Mouse (Mus musculus) myocyte (in vitro differentiated cells): ENCODE data around the gene Cox7b2. TPM values are rescaled to one million over a fixed set of nuclear protein-coding genes. Genes with fewer than 3 reads are reported as not detected.
"Not testable (repeated sequence)": the region's sequence is repeated elsewhere in the genome, so short reads cannot be mapped to it uniquely, and the experiment has no call there.

Experiments
- H3K27me3 ChIP-seq: one replicate; pipeline ENCODE4 v1.6.1; 2011; ENCODE audit not compliant: control insufficient read depth, insufficient read depth, insufficient read length
- H3K36me3 ChIP-seq: one replicate; pipeline ENCODE4 v1.6.1; 2011; ENCODE audit not compliant: control insufficient read depth, insufficient read depth
- H3K4me2 ChIP-seq: one replicate; pipeline ENCODE4 v1.6.1; 2011; ENCODE audit warnings: low read depth, control low read depth
- H3K4me3 ChIP-seq: one replicate; pipeline ENCODE4 v1.5.1; 2011; ENCODE audit warnings: mild to moderate bottlenecking, control low read depth, moderate library complexity
- H3K79me2 ChIP-seq: one replicate; pipeline ENCODE4 v1.6.1; 2011; ENCODE audit not compliant: control insufficient read depth, insufficient read depth
- H3ac ChIP-seq: one replicate; pipeline ENCODE4 v1.6.1; 2011; ENCODE audit not compliant: control insufficient read depth, insufficient read length
- CEBPB ChIP-seq: IDR thresholded peaks from 2 replicates; pipeline ENCODE4 v1.6.1; 2011; ENCODE audit warnings: mild to moderate bottlenecking, moderate library complexity; ENCODE audit not compliant: poor library complexity, insufficient read depth, severe bottlenecking
- E2F4 ChIP-seq: IDR thresholded peaks from one replicate; pipeline ENCODE4 v1.6.1; 2011; ENCODE audit warnings: mild to moderate bottlenecking, control low read depth, moderate library complexity; ENCODE audit not compliant: insufficient read depth
- MAX ChIP-seq: IDR thresholded peaks from one replicate; pipeline ENCODE4 v1.6.1; 2011; ENCODE audit warnings: low read depth, mild to moderate bottlenecking, control low read depth
- MYOD1 ChIP-seq, 3 experiments: IDR thresholded peaks; one replicate each; pipeline ENCODE4 v1.6.1; 2011; ENCODE audit warnings: control low read depth in 2 of 3, low read depth in 2 of 3, mild to moderate bottlenecking in 2 of 3, moderate library complexity in 1 of 3; ENCODE audit not compliant: insufficient read length in 2 of 3, control insufficient read depth in 1 of 3
- MYOG ChIP-seq, 3 experiments: IDR thresholded peaks; one replicate each; pipeline ENCODE4 v1.6.1; 2011; ENCODE audit warnings: control low read depth in 2 of 3, low read depth in 2 of 3, mild to moderate bottlenecking in 2 of 3; ENCODE audit not compliant: insufficient read length in 2 of 3, control insufficient read depth in 1 of 3, insufficient read depth in 1 of 3
- POLR2A ChIP-seq: IDR thresholded peaks from one replicate; pipeline ENCODE4 v1.6.1; 2011; ENCODE audit warnings: low read depth, mild to moderate bottlenecking, control low read depth, moderate library complexity; ENCODE audit not compliant: insufficient read length
- POLR2AphosphoS2 ChIP-seq: IDR thresholded peaks from one replicate; pipeline ENCODE4 v1.6.1; 2011; ENCODE audit warnings: low read depth, control low read depth; ENCODE audit not compliant: insufficient read length
- REST ChIP-seq: IDR thresholded peaks from one replicate; pipeline ENCODE4 v1.6.1; 2011; ENCODE audit warnings: mild to moderate bottlenecking, control low read depth, moderate library complexity; ENCODE audit not compliant: insufficient read depth, insufficient read length
- SRF ChIP-seq: IDR thresholded peaks from one replicate; pipeline ENCODE4 v1.6.1; 2011; ENCODE audit warnings: low read depth; ENCODE audit not compliant: control insufficient read depth, insufficient read length
- TCF12 ChIP-seq: IDR thresholded peaks from one replicate; pipeline ENCODE4 v1.6.1; 2011; ENCODE audit warnings: mild to moderate bottlenecking, control low read depth; ENCODE audit not compliant: poor library complexity, insufficient read depth, severe bottlenecking
- TCF3 ChIP-seq: IDR thresholded peaks from one replicate; pipeline ENCODE4 v1.6.1; 2011; ENCODE audit warnings: low read depth, control low read depth; ENCODE audit not compliant: insufficient read length
- USF1 ChIP-seq: IDR thresholded peaks from one replicate; pipeline ENCODE4 v1.6.1; 2011; ENCODE audit warnings: low read depth, mild to moderate bottlenecking, control low read depth, moderate library complexity
- polyA plus RNA-seq: library from polyadenylated mRNA; unstranded; fragments of >200 nt; fragmentation: generic; extraction: Trizol; gene quantifications from one replicate; pipeline ENCODE4 v1.2.1, GENCODE M21; 2012; ENCODE audit warnings: missing spikeins

Gene Cox7b2
- 1.5 TPM for polyA plus RNA-seq

DNA sequence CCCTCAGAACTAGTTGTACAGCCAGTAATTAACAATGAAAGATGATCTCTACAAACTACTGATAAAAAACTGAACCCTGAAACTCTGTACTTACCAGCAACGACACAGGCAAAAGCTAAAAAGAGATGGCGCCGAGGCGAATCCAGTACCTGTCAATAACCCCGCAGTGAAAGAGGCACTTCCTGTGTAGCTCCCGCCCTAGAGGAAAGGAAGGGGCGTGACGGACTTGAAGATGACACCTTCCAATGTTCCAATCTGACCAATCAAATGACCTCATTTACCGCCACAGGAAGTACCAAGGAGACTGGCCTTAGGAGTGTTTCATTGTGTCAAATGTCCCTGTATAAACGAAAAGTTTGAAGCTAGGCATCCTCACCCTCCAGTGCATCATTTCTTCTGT, at the start of gene Cox7b2:
TSS of gene Cox7b2 (minus strand) at position 127 of the 400 bp plus-strand sequence.
- Histone ChIP-seq H3K4me2 (no peak within 1 kb of the TSS), H3K27me3 (no peaks in the 10 kb centered on the region), H3K79me2 (no peaks in the 10 kb centered on the region), H3K4me3 (no peak within 1 kb of the TSS), H3ac (no peak within 1 kb of the TSS), H3K36me3 (no peaks in the 10 kb centered on the region)
- TF ChIP-seq CEBPB (no peak), MAX (no peak), E2F4 (no peak), TCF3 (no peak), MYOD1 (IDR thresholded peaks at IDR 0.05; ENCODE audit: control insufficient read depth in 1 of 3, insufficient read length in 2 of 3, low read depth in 2 of 3) (no peak), POLR2A (no peak), TCF12 (no peak), USF1 (no peak), REST (no peak)

DNA sequence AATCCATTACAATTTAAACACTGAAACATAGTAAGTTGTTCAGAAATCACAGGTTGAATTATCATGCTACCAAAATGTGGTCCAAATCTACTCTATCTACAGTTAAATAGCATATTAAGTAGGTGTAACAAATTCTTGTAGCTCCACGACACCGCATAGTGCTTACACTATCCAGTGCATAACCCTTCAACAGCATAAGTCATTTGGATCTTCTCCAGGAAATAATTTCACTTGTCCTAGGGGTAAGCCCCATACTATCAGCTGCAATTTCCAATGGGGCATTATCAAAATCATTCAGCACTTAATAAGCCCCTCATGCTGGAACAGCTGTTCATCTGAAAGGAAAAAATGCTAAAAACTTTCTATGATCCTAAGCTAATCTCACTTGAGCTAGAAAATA, 47.3 kb upstream of the Cox7b2 start:
- Histone ChIP-seq H3ac (no peak overlapping the region), H3K27me3 (no peaks in the 10 kb centered on the region), H3K4me3 (no peak overlapping the region), H3K36me3 (no peaks in the 10 kb centered on the region), H3K4me2 (no peak overlapping the region), H3K79me2 (no peaks in the 10 kb centered on the region)
- no peak for TF ChIP-seq MYOD1 (IDR thresholded peaks at IDR 0.05; ENCODE audit: control insufficient read depth in 1 of 3, insufficient read length in 2 of 3, low read depth in 2 of 3)
- TF ChIP-seq USF1, result no peak
- no peak for TF ChIP-seq MYOG (IDR thresholded peaks at IDR 0.05; ENCODE audit: control insufficient read depth in 1 of 3, insufficient read depth in 1 of 3, insufficient read length in 2 of 3, low read depth in 2 of 3)
- TF ChIP-seq E2F4, result no peak
- TF ChIP-seq POLR2AphosphoS2, result no peak

DNA sequence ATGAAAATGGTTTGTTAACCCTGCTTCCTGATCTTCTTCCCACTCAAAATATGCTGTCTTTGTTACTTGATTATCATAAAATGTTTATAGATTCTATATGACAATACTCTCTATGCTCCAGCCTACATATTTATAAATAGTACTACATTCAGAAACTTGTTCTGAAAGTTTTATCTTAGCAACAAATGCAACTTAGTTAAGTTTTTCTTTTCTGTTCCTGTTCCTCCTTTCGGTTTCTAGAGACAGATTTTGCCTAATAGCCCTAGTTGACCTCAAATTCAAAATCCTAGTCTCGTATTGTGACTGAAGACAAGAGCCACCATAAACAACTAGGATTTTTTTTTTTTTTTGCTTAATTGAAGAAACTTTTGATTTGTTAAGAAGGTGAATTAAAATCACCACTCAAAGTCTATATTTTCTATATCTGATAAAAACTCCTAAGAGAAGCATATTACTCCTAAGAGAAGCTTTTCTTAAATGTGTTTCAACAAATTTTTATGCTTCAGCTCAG, 45.8 kb upstream of the Cox7b2 start:
- Histone ChIP-seq H3K4me3 (no peak overlapping the region), H3K27me3 (no peaks in the 10 kb centered on the region), H3K4me2 (no peak overlapping the region), H3K36me3 (no peaks in the 10 kb centered on the region), H3ac (no peak overlapping the region), H3K79me2 (no peaks in the 10 kb centered on the region)
- TF ChIP-seq REST (no peak), TCF12 (no peak), POLR2A (no peak), MAX (no peak), SRF (no peak)

DNA sequence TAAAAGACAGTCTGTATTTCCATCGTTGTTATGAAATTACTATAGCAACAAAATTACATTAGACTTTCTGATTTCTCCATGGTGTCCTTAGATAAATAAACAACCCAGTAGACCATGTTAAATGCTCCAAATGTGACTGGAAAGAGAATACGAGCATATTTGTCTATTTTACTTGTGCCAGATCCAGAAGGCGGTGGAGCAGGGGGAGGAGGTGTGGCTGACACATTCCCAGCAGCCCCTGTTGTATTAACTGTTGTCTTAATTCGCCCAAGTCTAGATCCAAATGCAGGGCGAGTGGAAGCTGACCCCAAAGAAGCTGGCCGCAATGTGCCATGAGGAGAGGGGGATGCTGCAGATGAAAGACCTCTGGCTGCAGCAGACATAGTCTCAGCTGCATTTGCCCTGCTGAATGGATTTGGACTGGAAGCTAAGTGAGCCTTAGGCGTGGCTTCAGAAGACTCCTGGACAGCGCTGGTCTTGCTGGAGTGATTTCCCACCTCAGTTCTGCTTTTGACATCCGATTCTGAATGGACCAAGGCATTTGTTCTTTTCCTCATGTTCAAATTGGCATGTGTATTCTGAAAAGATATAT, 23.7 kb upstream of the Cox7b2 start:
- Histone ChIP-seq H3K4me2 (no peak overlapping the region), H3K4me3 (no peak overlapping the region), H3K36me3 (no peaks in the 10 kb centered on the region), H3K79me2 (no peaks in the 10 kb centered on the region), H3ac (no peak overlapping the region), H3K27me3 (no peaks in the 10 kb centered on the region)
- TF ChIP-seq USF1 (no peak), E2F4 (no peak), TCF3 (no peak), POLR2A (no peak), MYOD1 (IDR thresholded peaks at IDR 0.05; ENCODE audit: control insufficient read depth in 1 of 3, insufficient read length in 2 of 3, low read depth in 2 of 3) (no peak), REST (no peak), MAX (no peak), TCF12 (no peak), SRF (no peak), CEBPB (no peak)

DNA sequence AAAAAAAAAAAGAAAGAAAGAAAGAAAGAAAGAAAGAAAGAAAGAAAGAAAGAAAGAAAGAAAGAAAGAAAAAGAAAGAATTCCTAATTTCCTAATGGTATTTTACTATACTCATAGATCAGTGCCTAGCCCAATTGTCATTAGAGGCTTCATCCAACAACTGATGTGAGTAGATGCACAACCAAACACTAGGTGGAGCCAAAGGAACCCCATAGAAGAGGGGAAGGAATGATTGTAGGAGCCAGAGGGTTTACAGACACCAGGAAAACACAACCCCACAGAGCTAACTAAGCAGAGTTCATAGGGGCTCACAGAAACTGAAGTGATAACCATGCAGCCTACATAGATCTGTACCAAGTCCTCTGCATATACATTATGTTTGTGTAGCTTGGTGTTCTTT, 2.5 kb downstream of the Cox7b2 start:
- Histone ChIP-seq H3K4me3 (no peak overlapping the region), H3ac (no peak overlapping the region), H3K79me2 (no peaks in the 10 kb centered on the region), H3K36me3 (no peaks in the 10 kb centered on the region), H3K4me2 (no peak overlapping the region), H3K27me3 (no peaks in the 10 kb centered on the region)
- TF ChIP-seq MYOG (IDR thresholded peaks at IDR 0.05; ENCODE audit: control insufficient read depth in 1 of 3, insufficient read depth in 1 of 3, insufficient read length in 2 of 3, low read depth in 2 of 3) (no peak), MAX (no peak)

DNA sequence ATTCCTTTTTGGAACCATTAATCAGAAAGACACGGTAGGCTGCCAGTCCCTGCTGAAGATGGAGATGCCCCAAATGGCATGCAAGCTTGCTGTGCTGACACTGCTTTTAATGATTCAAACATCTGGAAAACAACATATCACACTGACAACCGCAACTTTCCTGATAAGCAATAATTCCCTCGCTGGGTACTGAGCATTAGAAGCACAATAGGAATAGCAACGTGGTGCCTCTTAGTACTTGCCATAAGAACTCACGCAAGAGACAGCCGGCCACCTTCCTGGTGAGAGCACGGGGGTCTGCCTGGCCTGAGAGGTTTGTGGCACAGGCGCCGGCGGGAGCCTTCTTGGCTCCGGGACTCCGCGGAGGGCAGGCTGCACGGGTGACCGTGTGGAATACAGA, 22.5 kb downstream of the Cox7b2 start:
- H3K4me3 ChIP-seq, H3K4me2 ChIP-seq: not testable (repeated sequence)

More for the DNA sequence above, 22.5 kb downstream of the Cox7b2 start:
- H3K79me2 ChIP-seq, H3K27me3 ChIP-seq, H3K36me3 ChIP-seq, H3ac ChIP-seq: not testable (repeated sequence)
